Mouse (Mus musculus): ENCODE data around the gene Mthfs. TPM values are rescaled to one million over a fixed set of nuclear protein-coding genes. Genes with fewer than 3 reads are reported as not detected.
"Not testable (repeated sequence)": the region's sequence is repeated elsewhere in the genome, so short reads cannot be mapped to it uniquely, and the experiment has no call there.

Gene Mthfs
- 24.2 and 25.5 TPM in 2 replicates for polyA plus RNA-seq (2016; fragmentation: Nextera tagmentation; extraction: Ambion mirVana)

- Histone ChIP-seq H3K9ac (replicated peaks) (0 out of 2 replicates have a peak within 1 kb of the TSS, but pooled peaks have one; percentile 34), H3K27ac (peak within 1 kb of the TSS; percentile 86)
- peak; percentile 39 for ATAC-seq (ENCODE audit: insufficient number of reproducible peaks, insufficient read depth, low FRiP score, low TSS enrichment, low read depth)
Observed at GRCm38 (mm10) chr9:89210353-89211064, at the start of gene Mthfs. TSS of gene Mthfs (plus strand) at chr9:89210676.

GRCm38 (mm10) chr9:89172539-89172938 is 37.9 kb upstream of the Mthfs start:
- H3K9ac ChIP-seq (replicated peaks); H3K36me3 ChIP-seq; H3K4me3 ChIP-seq (replicated peaks); H3K4me1 ChIP-seq (replicated peaks); H3K27me3 ChIP-seq; H3K4me2 ChIP-seq; H3K9me3 ChIP-seq; H3K27ac ChIP-seq; ATAC-seq (ENCODE audit: insufficient number of reproducible peaks, insufficient read depth, low FRiP score, low TSS enrichment, low read depth): not testable (repeated sequence)

More at GRCm38 (mm10) chr9:89210353-89211064, at the start of gene Mthfs:
- not testable (repeated sequence) for H3K27me3 ChIP-seq; H3K4me1 ChIP-seq (replicated peaks); H3K9me3 ChIP-seq; H3K36me3 ChIP-seq
- Histone ChIP-seq H3K4me2 (peak within 1 kb of the TSS; percentile 46), H3K4me3 (replicated peaks) (peak within 1 kb of the TSS; percentile 31)
- WGBS, result 27% methylated on average over 10 of the region's 12 CpGs

GRCm38 (mm10) chr9:89178833-89179232 is 31.6 kb upstream of the Mthfs start:
- ATAC-seq (ENCODE audit: insufficient number of reproducible peaks, insufficient read depth, low FRiP score, low TSS enrichment, low read depth); H3K27me3 ChIP-seq; H3K4me2 ChIP-seq; H3K27ac ChIP-seq; H3K36me3 ChIP-seq; H3K9ac ChIP-seq (replicated peaks); H3K9me3 ChIP-seq; H3K4me1 ChIP-seq (replicated peaks); H3K4me3 ChIP-seq (replicated peaks): not testable (repeated sequence)
- WGBS, result 30% methylated on average over 2 of the region's 3 CpGs

GRCm38 (mm10) chr9:89179469-89179868 is 31.0 kb upstream of the Mthfs start:
- H3K4me2 ChIP-seq; H3K27ac ChIP-seq; ATAC-seq (ENCODE audit: insufficient number of reproducible peaks, insufficient read depth, low FRiP score, low TSS enrichment, low read depth); H3K36me3 ChIP-seq; H3K4me3 ChIP-seq (replicated peaks); H3K27me3 ChIP-seq; H3K9me3 ChIP-seq; H3K9ac ChIP-seq (replicated peaks); H3K4me1 ChIP-seq (replicated peaks): not testable (repeated sequence)
- WGBS, result 71% methylated on average over 3 of the region's 4 CpGs

- H3K9me3 ChIP-seq; H3K27ac ChIP-seq; H3K4me3 ChIP-seq (replicated peaks); H3K9ac ChIP-seq (replicated peaks); H3K27me3 ChIP-seq; H3K4me1 ChIP-seq (replicated peaks); H3K36me3 ChIP-seq; ATAC-seq (ENCODE audit: insufficient number of reproducible peaks, insufficient read depth, low FRiP score, low TSS enrichment, low read depth); H3K4me2 ChIP-seq: not testable (repeated sequence)
- WGBS, result 81% methylated on average over 15 of the region's 15 CpGs
Observed at GRCm38 (mm10) chr9:89187006-89187405, 23.5 kb upstream of the Mthfs start.

GRCm38 (mm10) chr9:89195483-89195882 is 15.0 kb upstream of the Mthfs start:
- not testable (repeated sequence) for H3K27ac ChIP-seq; H3K36me3 ChIP-seq; H3K4me3 ChIP-seq (replicated peaks); H3K4me1 ChIP-seq (replicated peaks); H3K27me3 ChIP-seq; H3K4me2 ChIP-seq; H3K9me3 ChIP-seq; H3K9ac ChIP-seq (replicated peaks); ATAC-seq (ENCODE audit: insufficient number of reproducible peaks, insufficient read depth, low FRiP score, low TSS enrichment, low read depth)

GRCm38 (mm10) chr9:89197509-89197908 is 13.0 kb upstream of the Mthfs start:
- not testable (repeated sequence) for H3K9me3 ChIP-seq; H3K27me3 ChIP-seq; H3K9ac ChIP-seq (replicated peaks); H3K36me3 ChIP-seq; H3K27ac ChIP-seq; H3K4me3 ChIP-seq (replicated peaks); ATAC-seq (ENCODE audit: insufficient number of reproducible peaks, insufficient read depth, low FRiP score, low TSS enrichment, low read depth); H3K4me2 ChIP-seq; H3K4me1 ChIP-seq (replicated peaks)
- 67% methylated on average over 1 of the region's 1 CpGs for WGBS

- not testable (repeated sequence) for ATAC-seq (ENCODE audit: insufficient number of reproducible peaks, insufficient read depth, low FRiP score, low TSS enrichment, low read depth); H3K9me3 ChIP-seq; H3K27ac ChIP-seq; H3K9ac ChIP-seq (replicated peaks); H3K4me2 ChIP-seq; H3K4me3 ChIP-seq (replicated peaks); H3K4me1 ChIP-seq (replicated peaks); H3K36me3 ChIP-seq; H3K27me3 ChIP-seq
- 89% methylated on average over 3 of the region's 3 CpGs for WGBS
Observed at GRCm38 (mm10) chr9:89198349-89198748, 12.1 kb upstream of the Mthfs start.

GRCm38 (mm10) chr9:89198969-89199416 is 11.5 kb upstream of the Mthfs start, which contains the start of the genes Bcl2a1b and Gm29094:
TSS of gene Bcl2a1b (plus strand) at chr9:89199209.
TSS of gene Gm29094 (plus strand) at chr9:89199379.
- not testable (repeated sequence) for H3K27me3 ChIP-seq; H3K36me3 ChIP-seq; ATAC-seq (ENCODE audit: insufficient number of reproducible peaks, insufficient read depth, low FRiP score, low TSS enrichment, low read depth); H3K9ac ChIP-seq (replicated peaks); H3K4me1 ChIP-seq (replicated peaks); H3K9me3 ChIP-seq; H3K4me2 ChIP-seq; H3K4me3 ChIP-seq (replicated peaks); H3K27ac ChIP-seq
- WGBS, result 89% methylated on average over 5 of the region's 5 CpGs

GRCm38 (mm10) chr9:89202256-89202655 is 8.2 kb upstream of the Mthfs start:
- not testable (repeated sequence) for H3K36me3 ChIP-seq; H3K4me1 ChIP-seq (replicated peaks); H3K4me3 ChIP-seq (replicated peaks); H3K4me2 ChIP-seq; H3K27ac ChIP-seq; H3K9me3 ChIP-seq; H3K9ac ChIP-seq (replicated peaks); H3K27me3 ChIP-seq; ATAC-seq (ENCODE audit: insufficient number of reproducible peaks, insufficient read depth, low FRiP score, low TSS enrichment, low read depth)

- not testable (repeated sequence) for H3K27ac ChIP-seq; ATAC-seq (ENCODE audit: insufficient number of reproducible peaks, insufficient read depth, low FRiP score, low TSS enrichment, low read depth); H3K9ac ChIP-seq (replicated peaks)
Observed at GRCm38 (mm10) chr9:89208939-89209338, 1.5 kb upstream of the Mthfs start.

More at GRCm38 (mm10) chr9:89208939-89209338, 1.5 kb upstream of the Mthfs start:
- not testable (repeated sequence) for H3K4me1 ChIP-seq (replicated peaks); H3K4me2 ChIP-seq; H3K4me3 ChIP-seq (replicated peaks); H3K9me3 ChIP-seq; H3K27me3 ChIP-seq; H3K36me3 ChIP-seq
- 79% methylated on average over 1 of the region's 1 CpGs for WGBS
